Mouse (Mus musculus) bone marrow macrophage, adult 2 months (primary cell): ENCODE results near the gene Galc.

Experiments used
- CTCF ChIP-seq: IDR thresholded peaks from 2 replicates; pipeline ENCODE4 v1.5.1; 2012; ENCODE audit warnings: low read depth, mild to moderate bottlenecking, low read length, moderate library complexity
- POLR2A ChIP-seq: IDR thresholded peaks from 2 replicates; pipeline ENCODE4 v1.6.1; 2012; ENCODE audit warnings: mild to moderate bottlenecking, low read depth, low read length, borderline replicate concordance

GRCm38 (mm10) chr12:98307179-98307915 is 48.1 kb upstream of the Galc start:
- TF ChIP-seq CTCF = no peak
- no peak for TF ChIP-seq POLR2A
